Mouse (Mus musculus) ES-Bruce4 (cell line): ENCODE data around the gene Dolk. TPM values are rescaled to one million over a fixed set of nuclear protein-coding genes. Genes with fewer than 3 reads are reported as not detected.

Source experiments
- H3K27ac ChIP-seq: 2 replicates; pipeline ENCODE4 v1.5.1; 2012; ENCODE audit warnings: low read length, inconsistent platforms; ENCODE audit not compliant: insufficient read depth
- H3K27me3 ChIP-seq: 2 replicates; pipeline ENCODE4 v1.6.1; 2012; ENCODE audit warnings: mild to moderate bottlenecking, low read length, inconsistent platforms; ENCODE audit not compliant: control insufficient read depth, poor library complexity, insufficient read depth, severe bottlenecking
- H3K36me3 ChIP-seq: 2 replicates; pipeline ENCODE4 v1.6.1; 2012; ENCODE audit warnings: inconsistent platforms, mild to moderate bottlenecking, low read length, moderate library complexity; ENCODE audit not compliant: control insufficient read depth, poor library complexity, insufficient read depth, severe bottlenecking
- H3K4me1 ChIP-seq: one replicate; pipeline ENCODE4 v1.8.1; 2011; ENCODE audit warnings: low read length; ENCODE audit not compliant: control insufficient read depth, insufficient read depth
- H3K4me3 ChIP-seq: 2 replicates; pipeline ENCODE4 v1.5.1; 2011; ENCODE audit warnings: low read depth, mild to moderate bottlenecking, low read length
- H3K9ac ChIP-seq: 2 replicates; pipeline ENCODE4 v1.6.1; 2012; ENCODE audit warnings: low read depth, mild to moderate bottlenecking, inconsistent platforms; ENCODE audit not compliant: poor library complexity, severe bottlenecking
- H3K9me3 ChIP-seq: replicated peaks from 2 replicates; pipeline ENCODE4 v1.6.1; 2012; ENCODE audit warnings: mild to moderate bottlenecking, low read length, inconsistent platforms; ENCODE audit not compliant: control insufficient read depth, poor library complexity, insufficient read depth, severe bottlenecking
- CTCF ChIP-seq: IDR thresholded peaks from one replicate; pipeline ENCODE4 v1.8.1; 2011; ENCODE audit warnings: low read depth, low read length
- EP300 ChIP-seq: IDR thresholded peaks from 2 replicates; pipeline ENCODE4 v1.6.1; 2011; ENCODE audit warnings: low read depth, low read length; ENCODE audit not compliant: insufficient read depth
- POLR2A ChIP-seq: IDR thresholded peaks from one replicate; pipeline ENCODE4 v1.8.1; 2011; ENCODE audit warnings: low read length; ENCODE audit not compliant: insufficient read depth
- polyA plus RNA-seq: library from polyadenylated mRNA; stranded (reverse); fragments of >200 nt; gene quantifications from 2 replicates; pipeline ENCODE4 v1.2.4, GENCODE M21; 2011; ENCODE audit warnings: low read depth; ENCODE audit not compliant: missing spikeins, insufficient read depth, insufficient read length

Dolk gene
- polyA plus RNA-seq, 1 experiment, result 3.4 TPM

- TF ChIP-seq EP300 (no peak), POLR2A (no peak), CTCF (no peak)
- H3K9me3 ChIP-seq, result no peaks in the 10 kb centered on the region
- no peak overlapping the region for H3K27ac ChIP-seq
- H3K4me1 ChIP-seq, result no peaks in the 10 kb centered on the region
- no peak overlapping the region for H3K4me3 ChIP-seq
- peaks cover 73% of the 10 kb centered on the region for H3K36me3 ChIP-seq
- no peaks in the 10 kb centered on the region for H3K27me3 ChIP-seq
- H3K9ac ChIP-seq, result no peak overlapping the region
These were observed 13.8 kb upstream of the Dolk start for GRCm38 (mm10) chr2:30299966-30300365.

GRCm38 (mm10) chr2:30299525-30299924 is 13.4 kb upstream of the Dolk start:
- Histone ChIP-seq H3K9ac (no peak overlapping the region), H3K4me1 (no peaks in the 10 kb centered on the region), H3K4me3 (no peak overlapping the region), H3K9me3 (no peaks in the 10 kb centered on the region), H3K27ac (no peak overlapping the region), H3K36me3 (peaks cover 69% of the 10 kb centered on the region), H3K27me3 (no peaks in the 10 kb centered on the region)
- TF ChIP-seq CTCF (no peak), POLR2A (no peak), EP300 (no peak)

- TF ChIP-seq EP300 (no peak), POLR2A (no peak), CTCF (no peak)
- Histone ChIP-seq H3K36me3 (no peaks in the 10 kb centered on the region), H3K4me3 (peak overlapping the region; percentile 95), H3K9me3 (no peaks in the 10 kb centered on the region), H3K4me1 (peaks cover 3% of the 10 kb centered on the region), H3K27ac (no peak overlapping the region), H3K27me3 (no peaks in the 10 kb centered on the region), H3K9ac (peak overlapping the region; percentile 86)
These were observed 866 bp upstream of the Dolk start for GRCm38 (mm10) chr2:30287027-30287373.

GRCm38 (mm10) chr2:30285416-30286181 is 535 bp downstream of the Dolk start:
- Histone ChIP-seq H3K4me3 (peak overlapping the region; percentile 95), H3K9ac (peak overlapping the region; percentile 86), H3K4me1 (peaks cover 3% of the 10 kb centered on the region), H3K36me3 (no peaks in the 10 kb centered on the region), H3K9me3 (no peaks in the 10 kb centered on the region), H3K27ac (no peak overlapping the region), H3K27me3 (no peaks in the 10 kb centered on the region)
- TF ChIP-seq CTCF (no peak), POLR2A (no peak), EP300 (no peak)

- H3K27me3 ChIP-seq, result no peaks in the 10 kb centered on the region
- peak overlapping the region; percentile 86; the same call in 1 of the 2 replicates for H3K9ac ChIP-seq
- peaks cover 3% of the 10 kb centered on the region for H3K4me1 ChIP-seq
- H3K4me3 ChIP-seq, result peak overlapping the region; percentile 95
- TF ChIP-seq CTCF (no peak), EP300 (no peak)
- no peak overlapping the region for H3K27ac ChIP-seq
- no peaks in the 10 kb centered on the region for H3K36me3 ChIP-seq
- H3K9me3 ChIP-seq, result no peaks in the 10 kb centered on the region
These were observed 1.1 kb downstream of the Dolk start for GRCm38 (mm10) chr2:30285004-30285403.

GRCm38 (mm10) chr2:30283193-30283592 is 2.9 kb downstream of the Dolk start:
- Histone ChIP-seq H3K9ac (no peak overlapping the region), H3K27me3 (no peaks in the 10 kb centered on the region), H3K4me1 (peaks cover 3% of the 10 kb centered on the region), H3K27ac (no peak overlapping the region), H3K9me3 (no peaks in the 10 kb centered on the region), H3K4me3 (no peak overlapping the region), H3K36me3 (no peaks in the 10 kb centered on the region)
- TF ChIP-seq CTCF, result no peak
- TF ChIP-seq EP300, result no peak
- TF ChIP-seq POLR2A, result no peak
